Mouse (Mus musculus) testis, adult 2 months (tissue): ENCODE measurements around the gene Col9a2. TPM values are rescaled to one million over a fixed set of nuclear protein-coding genes. Genes with fewer than 3 reads are reported as not detected.

Experiments used
- H3K27ac ChIP-seq: fragments of 200-500 bp; 2 replicates; pipeline ENCODE4 v1.5.1; 2012; ENCODE audit warnings: low read depth, low read length; ENCODE audit not compliant: control insufficient read depth, insufficient read depth
- H3K27me3 ChIP-seq: fragments of 200-500 bp; 2 replicates; pipeline ENCODE4 v1.6.1; 2012; ENCODE audit warnings: mild to moderate bottlenecking, low read length, moderate library complexity; ENCODE audit not compliant: control insufficient read depth, insufficient read depth
- H3K36me3 ChIP-seq: fragments of 200-500 bp; 2 replicates; pipeline ENCODE4 v1.6.1; 2012; ENCODE audit warnings: mild to moderate bottlenecking, low read length; ENCODE audit not compliant: control insufficient read depth, insufficient read depth
- H3K4me1 ChIP-seq: fragments of 200-500 bp; 2 replicates; pipeline ENCODE4 v1.6.1; 2012; ENCODE audit warnings: low read length; ENCODE audit not compliant: control insufficient read depth, insufficient read depth
- H3K4me3 ChIP-seq: fragments of 200-500 bp; 2 replicates; pipeline ENCODE4 v1.5.1; 2012; ENCODE audit warnings: low read depth, mild to moderate bottlenecking, low read length, moderate library complexity, mixed read lengths; ENCODE audit not compliant: control insufficient read depth
- CTCF ChIP-seq: fragments of 200-500 bp; IDR thresholded peaks from 2 replicates; pipeline ENCODE4 v1.5.1; 2012; ENCODE audit warnings: low read depth, mild to moderate bottlenecking, inconsistent platforms, low read length, moderate library complexity; ENCODE audit not compliant: control insufficient read depth, insufficient read depth, insufficient replicate concordance
- POLR2A ChIP-seq: fragments of 200-500 bp; IDR thresholded peaks from 2 replicates; pipeline ENCODE4 v1.6.1; 2012; ENCODE audit warnings: low read depth, mild to moderate bottlenecking, inconsistent platforms, low read length, moderate library complexity; ENCODE audit not compliant: control insufficient read depth
- polyA plus RNA-seq: library from polyadenylated mRNA; depleted of rRNA; stranded (reverse); fragments of >200 nt; gene quantifications from 2 replicates; pipeline ENCODE4 v1.2.3, GENCODE M21; 2012

Col9a2 gene
- polyA plus RNA-seq, 1 experiment, result 0.10 TPM

DNA sequence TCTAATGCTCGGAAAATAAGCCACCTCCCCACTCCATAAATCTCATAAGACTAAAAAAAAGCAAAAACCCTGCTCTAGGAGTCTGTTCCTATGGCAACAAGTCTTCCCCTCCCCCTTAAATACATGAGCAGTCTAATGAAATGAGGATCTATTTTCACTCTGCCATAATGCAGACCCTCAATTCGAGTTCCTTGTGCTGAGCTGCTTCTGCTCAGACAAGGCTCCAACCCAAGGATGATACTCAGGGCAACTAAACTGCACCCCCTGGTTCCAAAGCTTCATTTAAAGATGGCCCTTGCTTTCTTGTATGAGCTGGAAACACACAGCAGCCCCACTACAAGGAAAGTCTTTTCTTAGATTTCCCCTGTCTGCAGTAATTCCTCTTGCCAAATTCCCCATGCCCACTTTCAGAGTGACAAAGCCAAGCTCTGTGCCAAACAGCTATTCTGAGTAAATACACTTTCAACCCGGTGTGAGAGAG is 35.5 kb upstream of the Col9a2 start:
- H3K27me3 ChIP-seq, result no peaks in the 10 kb centered on the region
- no peak overlapping the region for H3K27ac ChIP-seq
- no peak overlapping the region for H3K4me3 ChIP-seq
- TF ChIP-seq CTCF, result no peak
- TF ChIP-seq POLR2A, result no peak
- H3K4me1 ChIP-seq, result no peaks in the 10 kb centered on the region
- no peaks in the 10 kb centered on the region for H3K36me3 ChIP-seq

DNA sequence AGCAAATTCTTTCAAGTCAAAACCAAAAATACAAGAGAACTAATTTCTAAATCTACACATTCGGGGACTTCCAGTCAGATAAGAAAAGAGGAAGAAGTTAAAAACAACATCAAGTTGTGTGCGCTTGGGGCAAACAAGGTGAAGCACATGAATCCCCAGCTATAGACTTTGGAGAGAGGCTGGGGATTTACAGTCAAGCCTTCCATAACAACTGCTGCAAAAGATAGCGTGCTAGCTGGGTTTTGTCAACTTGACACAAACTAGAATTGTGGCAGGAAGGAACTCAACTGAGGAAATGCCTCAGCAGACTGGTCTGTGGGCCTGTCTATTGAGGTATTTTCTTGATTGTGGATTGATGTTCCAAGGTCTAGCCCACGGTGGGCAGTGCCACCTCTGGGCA is 34.5 kb upstream of the Col9a2 start:
- no peak overlapping the region for H3K4me3 ChIP-seq
- TF ChIP-seq POLR2A (no peak), CTCF (no peak)
- H3K36me3 ChIP-seq, result no peaks in the 10 kb centered on the region
- H3K27ac ChIP-seq, result no peak overlapping the region
- no peaks in the 10 kb centered on the region for H3K27me3 ChIP-seq
- H3K4me1 ChIP-seq, result no peaks in the 10 kb centered on the region

DNA sequence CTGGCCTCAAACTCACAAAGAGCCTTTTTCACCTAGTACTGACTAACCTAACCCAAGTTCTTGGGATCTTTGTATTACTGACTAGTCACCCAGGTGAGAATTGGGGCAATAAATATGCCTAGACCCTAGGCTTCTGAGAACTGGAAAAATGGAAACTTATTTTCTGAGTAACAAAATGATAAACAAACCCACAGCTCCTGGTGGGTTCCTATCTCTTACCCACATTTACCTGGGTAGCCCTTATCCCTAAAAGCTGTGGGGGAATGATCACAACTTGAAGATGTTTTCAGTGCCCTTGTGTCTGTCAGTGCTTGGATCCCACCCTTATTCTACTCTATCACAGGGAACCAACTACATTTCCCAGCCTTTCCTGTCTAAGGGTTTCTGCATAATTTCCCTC is 32.2 kb upstream of the Col9a2 start:
- H3K27me3 ChIP-seq, result no peaks in the 10 kb centered on the region
- no peaks in the 10 kb centered on the region for H3K36me3 ChIP-seq
- TF ChIP-seq POLR2A (no peak), CTCF (no peak)
- H3K4me1 ChIP-seq, result no peaks in the 10 kb centered on the region
- no peak overlapping the region for H3K27ac ChIP-seq
- H3K4me3 ChIP-seq, result no peak overlapping the region

GRCm38 (mm10) chr4:121008071-121008745 is 31.0 kb upstream of the Col9a2 start:
- TF ChIP-seq POLR2A (no peak), CTCF (no peak)
- no peaks in the 10 kb centered on the region for H3K36me3 ChIP-seq
- H3K4me3 ChIP-seq, result no peak overlapping the region
- no peaks in the 10 kb centered on the region for H3K4me1 ChIP-seq
- no peaks in the 10 kb centered on the region for H3K27me3 ChIP-seq
- H3K27ac ChIP-seq, result no peak overlapping the region

DNA sequence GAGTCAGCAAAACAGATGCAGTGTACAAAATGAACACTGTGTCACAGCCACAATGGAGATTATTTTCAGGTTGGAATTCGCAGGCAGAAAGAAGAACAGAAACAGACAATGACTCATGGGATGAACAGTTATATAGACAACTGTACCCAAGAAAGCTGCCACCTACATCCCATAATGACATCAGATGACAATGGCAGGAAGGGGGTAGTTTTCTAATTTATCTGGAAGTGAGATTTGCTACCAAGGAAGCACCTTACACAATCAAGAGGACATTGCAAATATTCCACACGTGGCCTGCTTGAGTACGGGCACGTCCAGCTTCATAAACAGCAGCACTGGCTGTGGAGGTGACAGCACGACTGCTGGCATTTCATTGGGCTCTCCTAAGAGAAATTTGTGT is 30.0 kb upstream of the Col9a2 start:
- H3K27me3 ChIP-seq, result no peaks in the 10 kb centered on the region
- no peak overlapping the region for H3K27ac ChIP-seq
- no peaks in the 10 kb centered on the region for H3K4me1 ChIP-seq
- no peaks in the 10 kb centered on the region for H3K36me3 ChIP-seq
- no peak for TF ChIP-seq POLR2A
- TF ChIP-seq CTCF, result no peak
- H3K4me3 ChIP-seq, result no peak overlapping the region

DNA sequence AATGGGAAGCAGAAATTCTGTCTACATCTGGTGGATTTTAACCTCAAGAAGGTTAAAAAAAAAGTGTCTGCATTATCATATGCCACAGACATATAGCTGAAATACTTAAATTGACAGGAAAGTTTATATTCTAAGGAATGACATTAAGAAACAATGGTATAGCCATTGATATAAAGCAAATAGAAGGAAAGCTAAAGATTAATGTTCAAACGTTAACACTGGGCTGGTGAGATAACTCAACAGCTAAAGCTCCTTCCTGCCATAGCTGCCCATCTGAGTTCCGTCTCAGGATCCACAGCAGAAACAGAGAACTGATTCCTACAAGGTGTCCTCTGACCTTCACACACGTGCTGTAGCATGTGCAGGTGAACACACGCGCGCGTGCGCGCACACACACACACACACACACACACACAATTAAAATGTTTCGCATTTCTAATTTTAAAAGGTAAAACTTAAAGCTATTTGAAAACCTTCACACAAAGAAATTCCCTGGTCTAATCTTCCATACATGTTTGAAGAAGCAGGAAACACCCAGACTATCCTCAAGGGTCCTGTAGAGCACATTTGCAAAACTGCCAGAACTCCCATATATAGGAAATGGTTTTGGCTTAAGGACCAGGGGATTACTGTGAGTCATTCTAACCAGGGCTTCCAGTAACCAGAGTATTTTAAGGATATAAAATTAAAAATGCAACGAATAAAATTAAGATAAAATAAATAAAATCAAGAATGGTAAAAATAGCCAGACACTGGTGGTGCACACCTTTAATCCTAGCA is 28.2 kb upstream of the Col9a2 start:
- Histone ChIP-seq H3K4me1 (peaks cover 2% of the 10 kb centered on the region; the same call in 1 of the 2 replicates), H3K27me3 (no peaks in the 10 kb centered on the region), H3K36me3 (no peaks in the 10 kb centered on the region), H3K4me3 (no peak overlapping the region), H3K27ac (no peak overlapping the region)
- no peak for TF ChIP-seq POLR2A
- no peak for TF ChIP-seq CTCF

DNA sequence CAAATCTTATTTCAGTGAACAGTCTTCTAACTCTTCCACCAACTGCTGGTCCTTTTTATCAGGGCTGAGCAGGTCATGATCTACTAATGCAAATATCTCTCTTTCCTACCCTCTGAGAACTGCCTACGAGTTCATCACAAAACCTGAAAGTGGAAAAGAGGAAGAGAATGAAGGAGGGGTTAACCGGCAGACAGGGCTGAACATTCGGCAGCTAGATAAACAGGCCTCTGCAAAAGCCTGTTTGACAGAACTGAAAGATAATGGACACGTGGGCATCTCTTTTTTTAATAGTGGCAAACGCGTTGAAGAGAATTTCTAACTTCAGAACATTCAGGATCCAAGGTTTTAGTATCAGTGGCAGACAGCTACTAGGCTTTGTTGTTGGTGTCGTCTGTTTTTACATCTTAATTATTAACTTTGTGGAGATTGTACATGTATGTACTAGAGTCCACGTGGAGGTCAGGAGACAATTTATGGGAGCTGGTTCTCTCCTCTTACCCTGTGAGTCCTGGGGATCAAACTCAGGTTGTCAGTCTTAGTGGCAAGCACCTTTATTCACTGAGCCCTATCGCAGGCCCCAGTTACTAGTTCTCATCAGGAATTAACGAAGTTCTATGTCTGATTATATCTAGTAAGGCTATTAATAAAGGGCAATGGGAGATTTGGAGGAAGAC is 24.5 kb upstream of the Col9a2 start:
- Histone ChIP-seq H3K27ac (no peak overlapping the region), H3K27me3 (no peaks in the 10 kb centered on the region), H3K36me3 (no peaks in the 10 kb centered on the region), H3K4me1 (peaks cover 6% of the 10 kb centered on the region), H3K4me3 (no peak overlapping the region)
- TF ChIP-seq POLR2A (no peak), CTCF (no peak)
